Mouse (Mus musculus) heart, postnatal 14 days (tissue): ENCODE data around the gene Slc15a3. TPM values are rescaled to one million over a fixed set of nuclear protein-coding genes. Genes with fewer than 3 reads are reported as not detected.

ENCODE experiments used
- DNase-seq, 2 experiments: peaks; one replicate each; pipeline ENCODE4 v3.0.0; 2021 to 2022
- intact Hi-C: fragments of 180-260 bp; cut with DNase I; formaldehyde crosslinking; loops from one replicate; pipeline ENCODE4 v1.15.1; 2025
- total RNA-seq, 2 experiments: library from RNA; stranded (reverse); gene quantifications; 2 replicates each; pipeline ENCODE4 v1.2.3; 2021

Slc15a3 gene
- total RNA-seq, 2 experiments from 2014 or later: 2.6 to 2.9 TPM

- no peak for DNase-seq
- intact Hi-C loops: loop anchor here (2.0 kb wide), 1 partner anchor 21 kb away; no protein-coding TSS in a partner anchor
Observed at GRCm38 (mm10) chr19:10867946-10868622, 28.6 kb downstream of the Slc15a3 start.

- no peak for DNase-seq
- intact Hi-C loops: loop anchor here (2.0 kb wide), 1 partner anchor 22 kb away; no protein-coding TSS in a partner anchor
Observed at GRCm38 (mm10) chr19:10868623-10869141, 29.2 kb downstream of the Slc15a3 start.

GRCm38 (mm10) chr19:10869241-10869885 is 29.8 kb downstream of the Slc15a3 start:
- intact Hi-C loops: loop anchor here (2.0 kb wide), 1 partner anchor 23 kb away; no protein-coding TSS in a partner anchor

GRCm38 (mm10) chr19:10869886-10870527 is 30.5 kb downstream of the Slc15a3 start, which contains the start of gene Tmem132a:
Tmem132a (minus strand) TSS chr19:10869940.
- intact Hi-C loops: loop anchor here (2.0 kb wide), 1 partner anchor 23 kb away; no protein-coding TSS in a partner anchor
- DNase-seq: no peak

More at GRCm38 (mm10) chr19:10869241-10869885, 29.8 kb downstream of the Slc15a3 start:
- peak; percentile 80 to 82 for DNase-seq

- intact Hi-C loops: no loop called here
- DNase-seq: no peak
Observed at GRCm38 (mm10) chr19:10870676-10871075, 31.1 kb downstream of the Slc15a3 start.

GRCm38 (mm10) chr19:10871328-10871961 is 31.9 kb downstream of the Slc15a3 start:
- intact Hi-C loops: no loop called here
- no peak for DNase-seq

GRCm38 (mm10) chr19:10878201-10878837 is 38.8 kb downstream of the Slc15a3 start:
- intact Hi-C loops: no loop called here

GRCm38 (mm10) chr19:10880085-10880974 is 40.8 kb downstream of the Slc15a3 start:
- DNase-seq: peak; percentile 57 to 59
- intact Hi-C loops: no loop called here

More at GRCm38 (mm10) chr19:10878201-10878837, 38.8 kb downstream of the Slc15a3 start:
- DNase-seq: peak in 1 of 2 experiments; percentile 17

GRCm38 (mm10) chr19:10880975-10881425 is 41.5 kb downstream of the Slc15a3 start:
- no peak for DNase-seq
- intact Hi-C loops: no loop called here

GRCm38 (mm10) chr19:10881426-10882154 is 42.1 kb downstream of the Slc15a3 start, which contains the start of gene Tmem109:
Tmem109 (minus strand) TSS chr19:10882001.
- DNase-seq: peak; percentile 93 to 94
- intact Hi-C loops: no loop called here

- intact Hi-C loops: no loop called here
- DNase-seq: no peak
Observed at GRCm38 (mm10) chr19:10892201-10892600, 52.7 kb downstream of the Slc15a3 start.

GRCm38 (mm10) chr19:10895016-10895528 is 55.5 kb downstream of the Slc15a3 start, which contains the start of gene Prpf19:
Prpf19 (plus strand) TSS chr19:10895231.
- intact Hi-C loops: loop anchor here (5.0 kb wide), 1 partner anchor 52 kb away; the partner anchor contains the start of gene Ccdc86
- peak; percentile 97 to 99 for DNase-seq

GRCm38 (mm10) chr19:10895708-10896107 is 56.2 kb downstream of the Slc15a3 start:
- peak in 1 of 2 experiments; percentile 10 for DNase-seq
- intact Hi-C loops: loop anchor here (5.0 kb wide), 1 partner anchor 52 kb away; the partner anchor contains the start of gene Ccdc86

GRCm38 (mm10) chr19:10896849-10897248 is 57.3 kb downstream of the Slc15a3 start:
- DNase-seq: no peak
- intact Hi-C loops: loop anchor here (5.0 kb wide), 1 partner anchor 50 kb away; the partner anchor contains the start of gene Ccdc86

GRCm38 (mm10) chr19:10897491-10897890 is 58.0 kb downstream of the Slc15a3 start:
- no peak for DNase-seq
- intact Hi-C loops: loop anchor here (5.0 kb wide), 1 partner anchor 50 kb away; the partner anchor contains the start of gene Ccdc86

GRCm38 (mm10) chr19:10900315-10900714 is 60.8 kb downstream of the Slc15a3 start:
- DNase-seq: peak; percentile 66 to 78
- intact Hi-C loops: no loop called here

- DNase-seq: no peak
- intact Hi-C loops: no loop called here
Observed at GRCm38 (mm10) chr19:10901046-10901445, 61.5 kb downstream of the Slc15a3 start.
